Mouse (Mus musculus) cerebellum, adult 9-10 months (tissue): ENCODE results near the gene Fgf15.
"Not testable (repeated sequence)": the region's sequence is repeated elsewhere in the genome, so short reads cannot be mapped to it uniquely, and the experiment has no call there.

ENCODE experiments used
- DNase-seq: peaks from one replicate; pipeline ENCODE4 v3.0.0; 2022

The Fgf15 gene

GRCm38 (mm10) chr7:144896294-144897218 lies at the start of gene Fgf15:
Gene Fgf15, plus strand, starts transcription at chr7:144896531.
- no peak for DNase-seq

GRCm38 (mm10) chr7:144847067-144847466 lies 49.3 kb upstream of the Fgf15 start, which contains the start of gene Fgf4:
Gene Fgf4, plus strand, starts transcription at chr7:144847367.
- DNase-seq = no peak

GRCm38 (mm10) chr7:144851321-144851720 lies 45.0 kb upstream of the Fgf15 start:
- no peak for DNase-seq

- DNase-seq = no peak
Measured at GRCm38 (mm10) chr7:144854966-144855365, 41.4 kb upstream of the Fgf15 start.

- DNase-seq = no peak
Measured at GRCm38 (mm10) chr7:144857158-144857557, 39.2 kb upstream of the Fgf15 start.

- no peak for DNase-seq
Measured at GRCm38 (mm10) chr7:144857826-144858342, 38.4 kb upstream of the Fgf15 start.

GRCm38 (mm10) chr7:144858702-144859101 lies 37.6 kb upstream of the Fgf15 start:
- DNase-seq = no peak

- DNase-seq = no peak
Measured at GRCm38 (mm10) chr7:144861056-144861768, 35.1 kb upstream of the Fgf15 start.

GRCm38 (mm10) chr7:144861769-144862070 lies 34.6 kb upstream of the Fgf15 start:
- DNase-seq = no peak

- peak; percentile 7 for DNase-seq
Measured at GRCm38 (mm10) chr7:144862126-144862525, 34.2 kb upstream of the Fgf15 start.

- no peak for DNase-seq
Measured at GRCm38 (mm10) chr7:144862712-144863111, 33.6 kb upstream of the Fgf15 start.

GRCm38 (mm10) chr7:144863196-144863595 lies 33.1 kb upstream of the Fgf15 start:
- DNase-seq = no peak

GRCm38 (mm10) chr7:144864160-144864670 lies 32.1 kb upstream of the Fgf15 start:
- no peak for DNase-seq

GRCm38 (mm10) chr7:144867161-144867560 lies 29.2 kb upstream of the Fgf15 start:
- DNase-seq = no peak

- DNase-seq = no peak
Measured at GRCm38 (mm10) chr7:144867602-144868001, 28.7 kb upstream of the Fgf15 start.

- DNase-seq = no peak
Measured at GRCm38 (mm10) chr7:144872420-144872819, 23.9 kb upstream of the Fgf15 start.

- no peak for DNase-seq
Measured at GRCm38 (mm10) chr7:144873160-144873559, 23.2 kb upstream of the Fgf15 start.

GRCm38 (mm10) chr7:144874226-144874625 lies 22.1 kb upstream of the Fgf15 start:
- DNase-seq = no peak

GRCm38 (mm10) chr7:144878401-144878800 lies 17.9 kb upstream of the Fgf15 start:
- DNase-seq = no peak

- no peak for DNase-seq
Measured at GRCm38 (mm10) chr7:144883106-144883505, 13.2 kb upstream of the Fgf15 start.

GRCm38 (mm10) chr7:144887672-144888071 lies 8.7 kb upstream of the Fgf15 start:
- DNase-seq = no peak

- no peak for DNase-seq
Measured at GRCm38 (mm10) chr7:144888564-144889299, 7.6 kb upstream of the Fgf15 start.

GRCm38 (mm10) chr7:144890661-144891060 lies 5.7 kb upstream of the Fgf15 start:
- not testable (repeated sequence) for DNase-seq
